Mouse (Mus musculus) brain, embryonic 14.5 days (tissue): Measurements from ENCODE around the gene 1700029I15Rik.

Source experiments
- CTCF ChIP-seq: fragments of 200-500 bp; IDR thresholded peaks from 2 replicates; pipeline ENCODE4 v1.5.1; 2012; ENCODE audit warnings: inconsistent platforms, mild to moderate bottlenecking, moderate library complexity, borderline replicate concordance; ENCODE audit not compliant: insufficient read depth, insufficient read length; ENCODE audit errors: extremely low read depth
- POLR2A ChIP-seq: fragments of 200-500 bp; IDR thresholded peaks from 2 replicates; pipeline ENCODE4 v1.6.1; 2012; ENCODE audit warnings: mild to moderate bottlenecking, inconsistent platforms, borderline replicate concordance; ENCODE audit not compliant: poor library complexity, insufficient read depth, insufficient read length, severe bottlenecking; ENCODE audit errors: extremely low read depth

- TF ChIP-seq CTCF = no peak
- no peak for TF ChIP-seq POLR2A
Measured at GRCm38 (mm10) chr2:92405687-92406086, 23.3 kb downstream of the 1700029I15Rik start.
